In genomic region chr8:93151401-93151800, GRCm38 (mm10) we compare ENCODE assay signal across 37 mouse cellular contexts. TPM values are rescaled to one million over a fixed set of nuclear protein-coding genes. Genes with fewer than 3 reads are reported as not detected.
DNase-seq lines count a peak whose midpoint lies in the region; ATAC-seq and TF ChIP-seq lines count a peak whose summit lies in the region.
"Had no signal": no experiment of that assay in that cellular context is flagged by ENCODE, and none has a peak within 500 bp of the region (broad histone marks: within the 10 kb centered on the region; RNA-seq: fewer than 3 reads in every experiment).

No protein-coding gene starts in this region.

- H3K36me3 ChIP-seq in hindbrain, postnatal 0 days (ENCODE audit: insufficient read depth, low read length) = no peaks in the 10 kb centered on the region
- H3K36me3 ChIP-seq in hindbrain, embryonic 10.5 days = no peaks in the 10 kb centered on the region
- no peaks in the 10 kb centered on the region for H3K36me3 ChIP-seq in lung, postnatal 0 days (ENCODE audit: insufficient read depth, low read length)
- H3K36me3 ChIP-seq in forebrain, embryonic 12.5 days (replicated peaks) = no peaks in the 10 kb centered on the region
- H3K36me3 ChIP-seq: embryonic facial prominence, embryonic 10.5 days; embryonic facial prominence, embryonic 15.5 days; heart, embryonic 13.5 days; hindbrain, embryonic 12.5 days; limb, embryonic 12.5 days; liver, embryonic 12.5 days; midbrain, embryonic 10.5 days; midbrain, embryonic 15.5 days; neural tube, embryonic 15.5 days; stomach, embryonic 15.5 days had no signal

- no peaks in the 10 kb centered on the region for H3K9me3 ChIP-seq in hindbrain, postnatal 0 days (ENCODE audit: low read length)
- H3K9me3 ChIP-seq in hindbrain, embryonic 10.5 days = no peaks in the 10 kb centered on the region
- H3K9me3 ChIP-seq in lung, postnatal 0 days (ENCODE audit: low read length) = no peaks in the 10 kb centered on the region
- H3K9me3 ChIP-seq in forebrain, embryonic 12.5 days = no peaks in the 10 kb centered on the region
- H3K9me3 ChIP-seq: embryonic facial prominence, embryonic 10.5 days; embryonic facial prominence, embryonic 15.5 days; heart, embryonic 13.5 days; hindbrain, embryonic 12.5 days; limb, embryonic 12.5 days; liver, embryonic 12.5 days; midbrain, embryonic 10.5 days; midbrain, embryonic 15.5 days; neural tube, embryonic 15.5 days; stomach, embryonic 15.5 days had no signal

- no peaks in the 10 kb centered on the region for H3K4me1 ChIP-seq in hindbrain, postnatal 0 days (ENCODE audit: insufficient read depth, low read length)
- H3K4me1 ChIP-seq in hindbrain, embryonic 10.5 days (replicated peaks) = no peaks in the 10 kb centered on the region
- no peaks in the 10 kb centered on the region for H3K4me1 ChIP-seq in lung, postnatal 0 days (ENCODE audit: insufficient read depth, low read depth, low read length)
- H3K4me1 ChIP-seq in forebrain, embryonic 12.5 days = no peaks in the 10 kb centered on the region
- H3K4me1 ChIP-seq: embryonic facial prominence, embryonic 10.5 days; embryonic facial prominence, embryonic 15.5 days; heart, embryonic 13.5 days; hindbrain, embryonic 12.5 days; limb, embryonic 12.5 days; liver, embryonic 12.5 days; midbrain, embryonic 10.5 days; midbrain, embryonic 15.5 days; neural tube, embryonic 15.5 days; stomach, embryonic 15.5 days had no signal

- H3K4me2 ChIP-seq in hindbrain, postnatal 0 days (ENCODE audit: low read depth, low read length) = no peak overlapping the region
- no peak overlapping the region for H3K4me2 ChIP-seq in lung, postnatal 0 days (replicated peaks; ENCODE audit: low read depth, low read length)
- H3K4me2 ChIP-seq in forebrain, embryonic 12.5 days = no peak overlapping the region
- H3K4me2 ChIP-seq: embryonic facial prominence, embryonic 15.5 days; heart, embryonic 13.5 days; hindbrain, embryonic 12.5 days; limb, embryonic 12.5 days; liver, embryonic 12.5 days; midbrain, embryonic 15.5 days; neural tube, embryonic 15.5 days; stomach, embryonic 15.5 days had no signal

- ATAC-seq in hindbrain, postnatal 0 days = no peak
- no peak for ATAC-seq in lung, postnatal 0 days
- no peak for ATAC-seq in forebrain, embryonic 12.5 days (ENCODE audit: low FRiP score)
- ATAC-seq: forebrain, embryonic 14.5 days; intestine, embryonic 16.5 days; liver, embryonic 12.5 days; liver, postnatal 0 days; midbrain, embryonic 15.5 days had no signal

- no peak overlapping the region for H3K9ac ChIP-seq in hindbrain, postnatal 0 days (replicated peaks; ENCODE audit: low read length)
- H3K9ac ChIP-seq in lung, postnatal 0 days (replicated peaks; ENCODE audit: low read depth) = no peak overlapping the region
- no peak overlapping the region for H3K9ac ChIP-seq in forebrain, embryonic 12.5 days
- H3K9ac ChIP-seq: embryonic facial prominence, embryonic 15.5 days; heart, embryonic 13.5 days; hindbrain, embryonic 12.5 days; limb, embryonic 12.5 days; liver, embryonic 12.5 days; liver, postnatal 0 days; midbrain, embryonic 15.5 days; neural tube, embryonic 15.5 days; stomach, embryonic 15.5 days had no signal

- no peak for TF ChIP-seq EP300 in lung, postnatal 0 days (IDR thresholded peaks at IDR 0.05)

- 71% methylated on average over 1 of the region's 1 CpGs for WGBS in hindbrain, postnatal 0 days
- 93% methylated on average over 1 of the region's 1 CpGs for WGBS in hindbrain, embryonic 10.5 days
- WGBS in lung, postnatal 0 days = 89% methylated on average over 1 of the region's 1 CpGs
- 92% methylated on average over 1 of the region's 1 CpGs for WGBS in forebrain, embryonic 12.5 days

- H3K27ac ChIP-seq in hindbrain, postnatal 0 days = no peak overlapping the region
- no peak overlapping the region for H3K27ac ChIP-seq in hindbrain, embryonic 10.5 days
- H3K27ac ChIP-seq in lung, postnatal 0 days (ENCODE audit: low read length) = no peak overlapping the region
- H3K27ac ChIP-seq in forebrain, embryonic 12.5 days = no peak overlapping the region
- H3K27ac ChIP-seq: embryonic facial prominence, embryonic 10.5 days; embryonic facial prominence, embryonic 15.5 days; heart, adult 2 months; heart, embryonic 13.5 days; hindbrain, embryonic 12.5 days; layer of hippocampus, adult 2 months; left cerebral cortex, adult 2 months; limb, embryonic 12.5 days; liver, embryonic 12.5 days; midbrain, embryonic 10.5 days; midbrain, embryonic 15.5 days; neural tube, embryonic 15.5 days; stomach, embryonic 15.5 days had no signal

- DNase-seq in cerebellum, postnatal 10 days = peak; percentile 33 to 41
- no peak for DNase-seq in cerebellum, adult 11-12 months
- DNase-seq in hindbrain, postnatal 0 days (ENCODE audit: low spot score) = peak; percentile 4
- no peak for DNase-seq in hindbrain, embryonic 10.5 days (ENCODE audit: low spot score)
- peak; percentile 15 for DNase-seq in lung, postnatal 36 days
- DNase-seq in lung, postnatal 0 days (ENCODE audit: low spot score) = no peak
- DNase-seq: adrenal gland, adult 2 months; adrenal gland, postnatal 36 days; cerebellum, adult 9-10 months; gastrocnemius, postnatal 25 days; liver, postnatal 0 days; lung, postnatal 14 days; retina, postnatal 1 day; right cerebral cortex, postnatal 14 days; thymus, postnatal 14 days had no signal

- no peak overlapping the region for H3K4me3 ChIP-seq in hindbrain, postnatal 0 days (ENCODE audit: low read length)
- no peak overlapping the region for H3K4me3 ChIP-seq in hindbrain, embryonic 10.5 days
- H3K4me3 ChIP-seq in lung, postnatal 0 days (ENCODE audit: low read depth, low read length) = no peak overlapping the region
- H3K4me3 ChIP-seq in forebrain, embryonic 12.5 days (replicated peaks) = no peak overlapping the region
- H3K4me3 ChIP-seq: embryonic facial prominence, embryonic 10.5 days; embryonic facial prominence, embryonic 15.5 days; heart, adult 2 months; heart, embryonic 13.5 days; hindbrain, embryonic 12.5 days; layer of hippocampus, adult 2 months; left cerebral cortex, adult 2 months; limb, embryonic 12.5 days; liver, embryonic 12.5 days; midbrain, embryonic 10.5 days; midbrain, embryonic 15.5 days; neural tube, embryonic 15.5 days; stomach, embryonic 15.5 days had no signal

- no peak for TF ChIP-seq CTCF in hindbrain, postnatal 0 days (IDR thresholded peaks at IDR 0.05; ENCODE audit: low read depth)
- TF ChIP-seq CTCF in lung, postnatal 0 days (IDR thresholded peaks at IDR 0.05) = no peak

- no peaks in the 10 kb centered on the region for H3K27me3 ChIP-seq in hindbrain, postnatal 0 days (ENCODE audit: insufficient read depth, low read length)
- no peaks in the 10 kb centered on the region for H3K27me3 ChIP-seq in hindbrain, embryonic 10.5 days (ENCODE audit: insufficient read depth, poor library complexity, severe bottlenecking)
- no peaks in the 10 kb centered on the region for H3K27me3 ChIP-seq in lung, postnatal 0 days (replicated peaks; ENCODE audit: insufficient read depth, low read length)
- H3K27me3 ChIP-seq in forebrain, embryonic 12.5 days = no peaks in the 10 kb centered on the region
- H3K27me3 ChIP-seq: embryonic facial prominence, embryonic 15.5 days; heart, embryonic 13.5 days; hindbrain, embryonic 12.5 days; limb, embryonic 12.5 days; liver, embryonic 12.5 days; midbrain, embryonic 15.5 days; neural tube, embryonic 15.5 days; stomach, embryonic 15.5 days had no signal

RNA-seq across cellular contexts. Expression of gene Ces1c, which starts 20.3 kb away (rescaled TPM):
- total RNA-seq in hindbrain, postnatal 0 days (2014; rRNA removed) = not detected in 2 replicates
- polyA plus RNA-seq in hindbrain, postnatal 0 days (2015; fragmentation: Nextera tagmentation; extraction: Ambion mirVana) = not detected in 2 replicates
- polyA plus RNA-seq in hindbrain, embryonic 10.5 days (2016; fragmentation: Nextera tagmentation; extraction: Ambion mirVana) = 0.09 TPM in 1 of 2 replicates, not detected in the other
- 0.08 and 0.24 TPM in 2 replicates for polyA plus RNA-seq in lung, postnatal 0 days (2015; fragmentation: Nextera tagmentation; extraction: Ambion mirVana)
- not detected in 2 replicates for polyA plus RNA-seq in forebrain, embryonic 12.5 days (2016; fragmentation: Nextera tagmentation; extraction: Ambion mirVana)
- total RNA-seq: gastrocnemius, postnatal 25 days; heart, adult 2 months; heart, postnatal 25 days; layer of hippocampus, adult 2 months; layer of hippocampus, postnatal 14 days; left cerebral cortex, adult 2 months; left cerebral cortex, postnatal 25 days; megakaryocyte progenitor cell, adult 5-6 weeks; MEL had no signal
- polyA plus RNA-seq: embryonic facial prominence, embryonic 10.5 days; embryonic facial prominence, embryonic 15.5 days; forebrain, embryonic 14.5 days; heart, adult 2 months; heart, embryonic 13.5 days; hindbrain, embryonic 12.5 days; limb, embryonic 12.5 days; midbrain, embryonic 10.5 days; midbrain, embryonic 15.5 days; neural tube, embryonic 15.5 days; urinary bladder, adult 2 months had no signal

RNA-seq across cellular contexts. Expression of gene Ces1d, which starts 46.2 kb away (rescaled TPM):
- total RNA-seq in hindbrain, postnatal 0 days (2014; rRNA removed) = not detected in 2 replicates
- 0.11 and 0.15 TPM in 2 replicates for polyA plus RNA-seq in hindbrain, postnatal 0 days (2015; fragmentation: Nextera tagmentation; extraction: Ambion mirVana)
- polyA plus RNA-seq in hindbrain, embryonic 10.5 days (2016; fragmentation: Nextera tagmentation; extraction: Ambion mirVana) = 0.48 and 2.6 TPM in 2 replicates
- 408 and 424 TPM in 2 replicates for polyA plus RNA-seq in lung, postnatal 0 days (2015; fragmentation: Nextera tagmentation; extraction: Ambion mirVana)
- 0.15 and 0.79 TPM in 2 replicates for polyA plus RNA-seq in forebrain, embryonic 12.5 days (2016; fragmentation: Nextera tagmentation; extraction: Ambion mirVana)
- total RNA-seq: layer of hippocampus, postnatal 14 days; left cerebral cortex, adult 2 months; left cerebral cortex, postnatal 25 days; MEL had no signal
- polyA plus RNA-seq: forebrain, embryonic 14.5 days; midbrain, embryonic 10.5 days had no signal

Comparison
In these comparisons a context has a peak if more than half of its experiments do, and no peak if none do; other contexts are left out.
1. DNase-seq: peak in cerebellum, postnatal 10 days (2 of 2), hindbrain, postnatal 0 days (single experiment) and lung, postnatal 36 days (single experiment); none in cerebellum, adult 11-12 months (single experiment), hindbrain, embryonic 10.5 days (single experiment) and lung, postnatal 0 days (single experiment).
2. RNA of gene Ces1d, which starts 46.2 kb away (polyA plus RNA-seq): 408 to 424 TPM in lung, postnatal 0 days; 0.48 to 2.6 TPM in hindbrain, embryonic 10.5 days, 0.15 to 0.79 TPM in forebrain, embryonic 12.5 days and 0.11 to 0.15 TPM in hindbrain, postnatal 0 days; every median in the first group is over 100 times any median in the second.